ENCODE assay signal across 29 mouse cellular contexts in the genomic region with DNA sequence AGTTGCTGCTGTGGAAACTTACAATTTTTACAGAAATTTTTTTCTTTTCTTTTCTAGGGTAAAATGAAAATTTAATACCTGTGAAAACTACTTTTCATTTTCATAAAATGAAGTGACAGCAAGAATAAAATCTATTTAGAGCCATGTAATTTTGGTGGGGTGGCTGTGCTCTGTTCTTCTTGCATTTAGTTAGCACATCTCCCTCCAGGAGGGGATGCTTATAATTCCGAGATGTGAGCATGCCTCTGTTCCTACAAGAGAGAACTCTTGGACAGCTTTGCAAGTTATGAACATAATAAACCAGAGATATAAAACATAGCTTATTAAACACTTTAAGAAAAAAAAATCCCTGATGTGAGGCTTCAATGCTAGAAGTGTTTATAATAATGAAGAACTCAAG.
DNase-seq lines count a peak whose midpoint lies in the region; ATAC-seq and TF ChIP-seq lines count a peak whose summit lies in the region.
"Had no signal": no experiment of that assay in that cellular context is flagged by ENCODE, and none has a peak within 500 bp of the region (broad histone marks: within the 10 kb centered on the region; RNA-seq: fewer than 3 reads in every experiment).

No protein-coding gene starts in this region.

- H3K27me3 ChIP-seq in forebrain, postnatal 0 days (ENCODE audit: insufficient read depth, low read length): no peaks in the 10 kb centered on the region
- no peaks in the 10 kb centered on the region for H3K27me3 ChIP-seq in forebrain, embryonic 10.5 days (ENCODE audit: poor library complexity, severe bottlenecking)
- H3K27me3 ChIP-seq in hindbrain, embryonic 11.5 days (ENCODE audit: control insufficient read depth, insufficient read depth, low read length): no peaks in the 10 kb centered on the region
- H3K27me3 ChIP-seq: embryonic facial prominence, embryonic 12.5 days; embryonic facial prominence, embryonic 15.5 days; forebrain, embryonic 12.5 days; forebrain, embryonic 15.5 days; heart, embryonic 12.5 days; heart, embryonic 15.5 days had no signal

- no peak overlapping the region for H3K27ac ChIP-seq in forebrain, postnatal 0 days (ENCODE audit: low read depth, low read length)
- H3K27ac ChIP-seq in forebrain, embryonic 10.5 days: no peak overlapping the region
- H3K27ac ChIP-seq in left cerebral cortex, adult 2 months: no peak overlapping the region
- no peak overlapping the region for H3K27ac ChIP-seq in hindbrain, embryonic 11.5 days (ENCODE audit: low read depth, low read length)
- H3K27ac ChIP-seq: embryonic facial prominence, embryonic 12.5 days; embryonic facial prominence, embryonic 15.5 days; forebrain, embryonic 12.5 days; forebrain, embryonic 15.5 days; gastrocnemius, adult 2 months; heart, embryonic 15.5 days; hindbrain, embryonic 10.5 days; hindbrain, embryonic 14.5 days; hindbrain, postnatal 0 days had no signal

- intact Hi-C loops in left cerebral cortex, postnatal 14 days (cut with DNase I): no loop called here
- intact Hi-C loops in left cerebral cortex, adult 2 months (cut with DNase I): no loop called here

- 44% methylated on average over 1 of the region's 1 CpGs for WGBS in forebrain, postnatal 0 days
- WGBS in forebrain, embryonic 10.5 days: 76% methylated on average over 1 of the region's 1 CpGs
- 62% methylated on average over 1 of the region's 1 CpGs for WGBS in hindbrain, embryonic 11.5 days

- peak; percentile 9 for DNase-seq in forebrain, postnatal 0 days
- DNase-seq in forebrain, embryonic 10.5 days (ENCODE audit: extremely low spot score, low spot score): no peak
- peak; percentile 12 to 14 for DNase-seq in left cerebral cortex, postnatal 14 days (ENCODE audit: low spot score in 2 of 2)
- DNase-seq in left cerebral cortex, adult 2 months (ENCODE audit: extremely low spot score in 1 of 2, low spot score in 2 of 2): no peak
- peak; percentile 44 for DNase-seq in brain, adult 2 months (ENCODE audit: low read depth, low spot score)
- no peak for DNase-seq in hindbrain, embryonic 11.5 days (ENCODE audit: low spot score)
- DNase-seq: adrenal gland, adult 8-10 months; adrenal gland, postnatal 25 days; cerebellum, adult 11 months; cerebellum, adult 2 months; cerebellum, adult 9-11 months; cerebellum, postnatal 25 days; gastrocnemius, adult 2 months; gastrocnemius, postnatal 25 days; heart, adult 18-20 months; heart, postnatal 10 days; heart, postnatal 36 days had no signal

- no peak for TF ChIP-seq CTCF in forebrain, postnatal 0 days (IDR thresholded peaks at IDR 0.05; ENCODE audit: low read depth)
- no peak for TF ChIP-seq CTCF in left cerebral cortex, adult 2 months (IDR thresholded peaks at IDR 0.05)

- H3K9me3 ChIP-seq in forebrain, postnatal 0 days (ENCODE audit: low read length): no peaks in the 10 kb centered on the region
- no peaks in the 10 kb centered on the region for H3K9me3 ChIP-seq in forebrain, embryonic 10.5 days
- no peaks in the 10 kb centered on the region for H3K9me3 ChIP-seq in hindbrain, embryonic 11.5 days (ENCODE audit: control insufficient read depth, low read length)
- H3K9me3 ChIP-seq: embryonic facial prominence, embryonic 12.5 days; embryonic facial prominence, embryonic 15.5 days; forebrain, embryonic 12.5 days; forebrain, embryonic 15.5 days; heart, embryonic 12.5 days; heart, embryonic 15.5 days; hindbrain, embryonic 10.5 days had no signal

- H3K4me3 ChIP-seq in forebrain, postnatal 0 days (ENCODE audit: low read depth, low read length): no peak overlapping the region
- no peak overlapping the region for H3K4me3 ChIP-seq in forebrain, embryonic 10.5 days
- no peak overlapping the region for H3K4me3 ChIP-seq in left cerebral cortex, adult 2 months
- no peak overlapping the region for H3K4me3 ChIP-seq in hindbrain, embryonic 11.5 days (ENCODE audit: low read depth, low read length)
- H3K4me3 ChIP-seq: embryonic facial prominence, embryonic 12.5 days; embryonic facial prominence, embryonic 15.5 days; forebrain, embryonic 12.5 days; forebrain, embryonic 15.5 days; gastrocnemius, adult 2 months; heart, embryonic 12.5 days; heart, embryonic 15.5 days; hindbrain, embryonic 10.5 days had no signal

- H3K4me1 ChIP-seq in forebrain, postnatal 0 days (ENCODE audit: insufficient read depth): no peaks in the 10 kb centered on the region
- H3K4me1 ChIP-seq in forebrain, embryonic 10.5 days: no peaks in the 10 kb centered on the region
- no peaks in the 10 kb centered on the region for H3K4me1 ChIP-seq in hindbrain, embryonic 11.5 days (replicated peaks; ENCODE audit: control insufficient read depth, insufficient read depth, low read length)
- H3K4me1 ChIP-seq: embryonic facial prominence, embryonic 12.5 days; embryonic facial prominence, embryonic 15.5 days; forebrain, embryonic 12.5 days; heart, embryonic 12.5 days; heart, embryonic 15.5 days; hindbrain, embryonic 10.5 days had no signal

- H3K9ac ChIP-seq in forebrain, postnatal 0 days: no peak overlapping the region
- no peak overlapping the region for H3K9ac ChIP-seq in hindbrain, embryonic 11.5 days (ENCODE audit: low read depth, low read length)
- H3K9ac ChIP-seq: embryonic facial prominence, embryonic 12.5 days; embryonic facial prominence, embryonic 15.5 days; forebrain, embryonic 12.5 days; forebrain, embryonic 15.5 days; heart, embryonic 12.5 days; heart, embryonic 15.5 days; hindbrain, embryonic 14.5 days had no signal

- no peak overlapping the region for H3K4me2 ChIP-seq in forebrain, postnatal 0 days (ENCODE audit: low read depth)
- H3K4me2 ChIP-seq in hindbrain, embryonic 11.5 days (replicated peaks; ENCODE audit: low read depth, low read length): no peak overlapping the region
- H3K4me2 ChIP-seq: embryonic facial prominence, embryonic 12.5 days; embryonic facial prominence, embryonic 15.5 days; forebrain, embryonic 12.5 days; forebrain, embryonic 15.5 days; heart, embryonic 12.5 days; heart, embryonic 15.5 days; hindbrain, embryonic 14.5 days had no signal

- H3K36me3 ChIP-seq in forebrain, postnatal 0 days (ENCODE audit: insufficient read depth): no peaks in the 10 kb centered on the region
- H3K36me3 ChIP-seq in forebrain, embryonic 10.5 days (replicated peaks): no peaks in the 10 kb centered on the region
- H3K36me3 ChIP-seq in hindbrain, embryonic 11.5 days (ENCODE audit: control insufficient read depth, insufficient read depth, low read length): no peaks in the 10 kb centered on the region
- H3K36me3 ChIP-seq: embryonic facial prominence, embryonic 12.5 days; embryonic facial prominence, embryonic 15.5 days; forebrain, embryonic 12.5 days; forebrain, embryonic 15.5 days; heart, embryonic 12.5 days; heart, embryonic 15.5 days; hindbrain, embryonic 10.5 days had no signal

- no peak for ATAC-seq in forebrain, postnatal 0 days
- no peak for ATAC-seq in hindbrain, embryonic 11.5 days (ENCODE audit: low FRiP score)
- ATAC-seq: activated CD4-positive, CD25-positive, alpha-beta regulatory T cell, adult 4 months; forebrain, embryonic 15.5 days; hindbrain, postnatal 0 days; inflammation-experienced regulatory T-cells, adult 6 months; intestine, embryonic 16.5 days had no signal

Comparison
In these comparisons a context has a peak if more than half of its experiments do, and no peak if none do; other contexts are left out.
1. DNase-seq: peak in forebrain, postnatal 0 days (single experiment), left cerebral cortex, postnatal 14 days (2 of 2) and brain, adult 2 months (single experiment); none in forebrain, embryonic 10.5 days (single experiment), left cerebral cortex, adult 2 months (0 of 2) and hindbrain, embryonic 11.5 days (single experiment).